Mouse (Mus musculus) monocyte, adult 59 days (primary cell): ENCODE measurements around the gene Ftsj3. TPM values are rescaled to one million over a fixed set of nuclear protein-coding genes. Genes with fewer than 3 reads are reported as not detected.

Experiments
- total RNA-seq, 2 experiments: library from RNA; stranded (reverse); gene quantifications; one replicate each; pipeline ENCODE4 v1.2.4; 2023

Gene Ftsj3
- 10 to 100 TPM; 24.5 to 31.0 TPM for total RNA-seq

GRCm38 (mm10) chr11:106255685-106256451 lies at the start of gene Ftsj3, which contains the start of gene Psmc5:
Gene Ftsj3 (minus strand): TSS chr11:106256079.
Gene Psmc5 (plus strand): TSS chr11:106256154.

DNA sequence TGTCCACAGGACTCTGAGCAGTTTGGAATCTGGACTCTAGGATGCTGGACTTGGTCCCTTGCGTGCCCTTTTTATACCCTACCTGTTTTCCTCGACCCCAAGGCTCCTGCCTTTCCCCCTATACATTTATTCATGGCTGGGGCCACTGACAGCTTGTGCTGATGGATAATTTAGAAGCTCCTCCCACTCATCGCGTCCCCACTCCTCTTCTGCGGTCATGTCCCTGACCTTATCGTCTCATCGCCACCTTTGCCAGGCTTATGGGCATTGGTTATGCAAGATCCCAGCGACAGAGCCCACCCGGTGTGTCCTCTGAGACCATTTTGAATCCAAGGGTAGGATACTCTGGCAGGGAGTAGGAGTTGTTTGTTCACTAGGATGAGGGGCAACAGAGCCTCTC lies 45.9 kb upstream of the Ftsj3 start, which contains the start of gene Gh:
TSS of gene Gh (minus strand) at position 101 of the 400 bp plus-strand sequence.

DNA sequence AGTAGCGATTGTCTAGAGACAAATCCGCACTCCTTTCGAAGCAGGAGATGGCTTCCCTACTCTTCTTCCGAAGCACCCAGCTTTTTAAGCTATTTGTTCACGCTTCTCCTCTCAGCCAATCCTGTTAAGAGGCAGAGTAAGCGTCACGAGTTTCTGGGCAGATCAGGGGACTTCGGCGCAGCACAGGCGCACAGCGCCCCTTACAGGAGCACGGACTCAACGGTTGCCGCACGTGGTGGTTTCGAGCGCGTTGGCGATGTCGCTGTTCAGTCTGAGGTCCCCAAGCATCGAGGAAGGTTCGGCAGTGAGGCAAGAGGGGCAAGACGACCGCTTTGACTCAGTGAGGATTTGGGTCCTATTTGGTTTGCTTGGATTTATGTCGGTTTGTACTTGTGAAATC lies 20.6 kb upstream of the Ftsj3 start, which contains the start of gene Tcam1:
TSS of gene Tcam1 (plus strand) at position 219 of the 400 bp plus-strand sequence.

DNA sequence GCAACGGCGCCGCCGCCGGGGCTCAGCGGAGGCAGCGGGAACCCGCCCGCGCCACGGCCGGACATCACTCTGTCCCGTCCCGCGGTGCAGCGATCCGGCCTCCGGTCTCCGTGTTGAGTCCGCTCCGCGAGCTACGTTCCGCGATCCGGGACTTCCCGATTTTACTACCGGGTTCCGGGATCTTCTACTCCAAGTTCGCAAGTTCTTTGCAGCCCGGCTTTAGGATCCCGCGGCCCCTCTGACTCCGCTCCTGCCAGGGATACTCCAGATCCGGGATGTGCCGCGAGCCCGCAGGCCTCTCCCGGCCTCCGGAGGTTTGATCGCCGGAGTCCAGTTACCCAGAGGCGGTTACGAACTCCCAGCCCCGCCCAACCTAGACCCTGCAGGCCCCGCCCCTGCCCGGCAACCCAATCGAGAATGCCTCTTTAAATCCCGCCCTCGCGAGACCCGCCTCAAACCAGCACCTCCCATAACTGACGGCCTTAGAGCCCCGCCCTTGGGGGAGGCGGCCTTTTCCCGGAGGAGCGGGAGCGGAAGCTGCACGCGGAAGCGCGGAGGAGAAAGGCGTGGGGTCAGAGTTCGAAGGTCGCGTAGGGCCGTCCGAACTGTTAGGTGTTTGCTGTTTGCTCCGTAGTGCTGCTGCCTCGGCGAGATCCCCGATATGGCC lies 16.9 kb upstream of the Ftsj3 start, which contains the start of gene Smarcd2:
TSS of gene Smarcd2 (minus strand) at position 329 of the 667 bp plus-strand sequence.

GRCm38 (mm10) chr11:106216730-106217490 lies 39.0 kb downstream of the Ftsj3 start, which contains the start of gene Ddx42:
Gene Ddx42 (plus strand): TSS chr11:106216926.

DNA sequence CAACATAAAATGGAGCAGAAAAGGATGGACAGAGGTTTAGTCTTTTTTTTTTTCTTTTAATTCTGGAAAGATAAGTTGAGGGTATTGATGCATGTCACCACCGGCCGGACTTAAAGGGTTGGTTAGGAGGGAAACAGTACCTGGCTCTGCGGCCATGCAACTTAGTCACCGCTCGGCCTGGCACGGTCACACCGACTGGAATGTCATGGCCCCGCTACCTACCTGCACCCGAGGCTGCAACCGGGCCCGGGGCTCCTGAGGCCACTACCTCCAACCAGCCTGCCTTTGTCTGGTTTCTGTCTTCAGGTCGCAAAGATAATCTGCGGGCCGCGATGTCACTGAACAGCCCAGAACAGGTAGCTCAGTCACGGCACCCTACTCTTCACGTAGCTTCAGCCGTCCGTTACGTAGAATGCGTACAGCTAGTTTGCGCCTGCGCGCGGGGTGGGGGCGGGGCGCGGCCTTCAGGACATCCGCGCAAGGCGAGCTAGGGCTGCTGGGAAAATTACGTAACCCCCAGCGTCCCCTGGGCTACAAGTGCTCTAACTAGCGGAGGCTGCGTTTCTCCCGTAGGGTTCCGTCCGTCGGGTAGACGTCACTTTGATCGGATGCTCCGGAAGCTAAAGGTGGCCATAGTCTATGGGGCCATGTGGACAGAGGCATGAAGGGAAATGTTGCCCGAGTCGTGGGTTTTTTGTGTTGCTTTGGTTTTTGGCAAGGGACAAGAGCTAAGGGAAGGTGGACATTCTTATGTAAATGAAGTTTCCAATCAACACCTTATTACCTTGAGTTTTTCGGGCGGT lies 39.8 kb downstream of the Ftsj3 start, which contains the start of gene Ccdc47:
TSS of gene Ccdc47 (minus strand) at position 418 of the 803 bp plus-strand sequence.

GRCm38 (mm10) chr11:106202123-106202465 lies 53.8 kb downstream of the Ftsj3 start, which contains the start of gene Strada:
Gene Strada (minus strand): TSS chr11:106202168.

Other genes with a start within 250 kb of the Ftsj3 start
- gene Kcnh6, start 248.0 kb downstream of the Ftsj3 start, total RNA-seq: not detected
- 10 to 100 TPM; 59.0 to 63.9 TPM for gene Dcaf7, start 219.2 kb downstream of the Ftsj3 start, total RNA-seq
- 1 to 10 TPM; 6.0 to 6.9 TPM for gene Taco1, start 190.0 kb downstream of the Ftsj3 start, total RNA-seq
- gene Map3k3, start 171.5 kb downstream of the Ftsj3 start, total RNA-seq: 100 to 1,000 TPM; 227 to 231 TPM
- 10 to 100 TPM in 1 of 2 experiments, 1 to 10 TPM in 1; 8.6 to 10.8 TPM for gene Gm10840, start 95.2 kb downstream of the Ftsj3 start, total RNA-seq
- 100 to 1,000 TPM; 248 to 268 TPM for gene Limd2, start 95.2 kb downstream of the Ftsj3 start, total RNA-seq
- 10 to 100 TPM; 26.6 to 29.1 TPM for gene Strada, start 53.9 kb downstream of the Ftsj3 start, total RNA-seq
- 10 to 100 TPM; 37.6 to 52.1 TPM for gene Ccdc47, start 39.7 kb downstream of the Ftsj3 start, total RNA-seq
- gene Ddx42, start 39.2 kb downstream of the Ftsj3 start, total RNA-seq: 10 to 100 TPM; 47.0 to 51.3 TPM
- gene Psmc5, start 75 bp upstream of the Ftsj3 start, total RNA-seq: 10 to 100 TPM; 36.6 to 43.2 TPM
- 100 to 1,000 TPM; 102 to 106 TPM for gene Smarcd2, start 16.9 kb upstream of the Ftsj3 start, total RNA-seq
- gene Tcam1, start 20.6 kb upstream of the Ftsj3 start, total RNA-seq: not detected
- not detected for gene Gh, start 45.8 kb upstream of the Ftsj3 start, total RNA-seq
- 10 to 100 TPM; 12.8 to 15.6 TPM for gene Cd79b, start 58.7 kb upstream of the Ftsj3 start, total RNA-seq
- 1 to 10 TPM in 1 of 2 experiments, under 1 TPM in 1; 0.12 to 1.5 TPM for gene Scn4a, start 97.2 kb upstream of the Ftsj3 start, total RNA-seq
- not detected for gene Prr29, start 109.4 kb upstream of the Ftsj3 start, total RNA-seq
- 10 to 100 TPM; 31.1 to 34.8 TPM for gene Icam2, start 132.0 kb upstream of the Ftsj3 start, total RNA-seq
- 100 to 1,000 TPM; 106 to 121 TPM for gene Ern1, start 231.8 kb upstream of the Ftsj3 start, total RNA-seq